ENCODE assay signal across 21 mouse cellular contexts in the genomic region with DNA sequence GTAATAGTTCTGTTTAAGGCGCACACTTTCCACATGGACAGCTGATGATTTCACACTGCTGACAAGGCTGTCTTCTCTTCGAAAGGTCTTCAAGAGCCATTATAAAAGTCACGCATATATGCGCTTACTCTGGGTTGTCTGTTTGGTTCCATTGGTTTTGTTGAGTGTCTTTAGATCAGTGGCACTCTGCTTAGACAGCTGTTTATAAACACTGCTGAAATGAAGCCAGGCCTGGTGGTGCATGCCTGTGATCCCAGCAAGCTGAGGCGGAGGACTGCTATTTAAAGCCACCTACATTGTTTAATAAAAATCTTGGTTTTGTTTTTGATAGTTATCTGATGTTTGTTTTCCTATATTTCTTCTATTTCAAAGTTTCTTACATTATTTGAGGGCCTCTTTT.
"Had no signal": no experiment of that assay in that cellular context is flagged by ENCODE, and none has a peak within 500 bp of the region (broad histone marks: within the 10 kb centered on the region; RNA-seq: fewer than 3 reads in every experiment).

No protein-coding gene starts in this region.

- H3K4me3 ChIP-seq: limb, embryonic 12.5 days; limb, embryonic 15.5 days; megakaryocyte, embryonic 14.5 days; midbrain, embryonic 10.5 days; neural tube, embryonic 12.5 days; neural tube, embryonic 15.5 days; stomach, embryonic 15.5 days had no signal

- H3K9me3 ChIP-seq: limb, embryonic 15.5 days; neural tube, embryonic 15.5 days; stomach, embryonic 15.5 days had no signal

- ATAC-seq: intestine, embryonic 16.5 days; liver, postnatal 0 days had no signal

- H3K27ac ChIP-seq: limb, embryonic 12.5 days; limb, embryonic 15.5 days; liver, embryonic 14.5 days; midbrain, embryonic 10.5 days; neural tube, embryonic 12.5 days; neural tube, embryonic 15.5 days; stomach, embryonic 15.5 days had no signal

- H3K27me3 ChIP-seq: limb, embryonic 12.5 days; limb, embryonic 15.5 days; megakaryocyte, embryonic 14.5 days; neural tube, embryonic 12.5 days; neural tube, embryonic 15.5 days; stomach, embryonic 15.5 days had no signal

- DNase-seq: kidney, adult 18-20 months; kidney, adult 9 months; kidney, postnatal 14 days; kidney, postnatal 4 days; left cerebral cortex, postnatal 4 days; liver, postnatal 0 days; midbrain, embryonic 14.5 days; right cerebral cortex, adult 18-20 months; right cerebral cortex, postnatal 14 days; spleen, adult 18-20 months; thymus, postnatal 36 days had no signal

- H3K4me1 ChIP-seq: limb, embryonic 12.5 days; limb, embryonic 15.5 days; midbrain, embryonic 10.5 days; neural tube, embryonic 12.5 days; neural tube, embryonic 15.5 days; stomach, embryonic 15.5 days had no signal

- H3K9ac ChIP-seq: limb, embryonic 12.5 days; limb, embryonic 15.5 days; liver, embryonic 14.5 days; liver, postnatal 0 days; neural tube, embryonic 12.5 days; neural tube, embryonic 15.5 days; stomach, embryonic 15.5 days had no signal

- H3K4me2 ChIP-seq: limb, embryonic 12.5 days; limb, embryonic 15.5 days; liver, embryonic 11.5 days; neural tube, embryonic 12.5 days; neural tube, embryonic 15.5 days; stomach, embryonic 15.5 days had no signal

- H3K36me3 ChIP-seq: neural tube, embryonic 15.5 days; stomach, embryonic 15.5 days had no signal
